Mouse (Mus musculus): ENCODE results near the gene Efhb. TPM values are rescaled to one million over a fixed set of nuclear protein-coding genes. Genes with fewer than 3 reads are reported as not detected.

Efhb gene
- total RNA-seq, 1 experiment from 2014 or later: not detected

- no peak for ATAC-seq (replicated peaks; ENCODE audit: insufficient number of reproducible peaks, low FRiP score, low TSS enrichment, poor library complexity, severe bottlenecking)
Observed at GRCm38 (mm10) chr17:53387581-53388473, 75.3 kb downstream of the Efhb start.

- no peak for ATAC-seq (replicated peaks; ENCODE audit: insufficient number of reproducible peaks, low FRiP score, low TSS enrichment, poor library complexity, severe bottlenecking)
Observed at GRCm38 (mm10) chr17:53386863-53387262, 76.3 kb downstream of the Efhb start.

GRCm38 (mm10) chr17:53364111-53364510, 99.0 kb downstream of the Efhb start:
- ATAC-seq (replicated peaks; ENCODE audit: insufficient number of reproducible peaks, low FRiP score, low TSS enrichment, poor library complexity, severe bottlenecking): no peak

Other genes starting within 250 kb of the Efhb start
- 120 to 166 TPM (median 155 TPM) in 3 replicates for gene Rab5a, start 15.9 kb upstream of the Efhb start, total RNA-seq (2017)
- 0.29 TPM in 1 of 3 replicates, not detected in the others for gene Pp2d1, start 76.1 kb upstream of the Efhb start, total RNA-seq (2017)
- 58.3 to 89.5 TPM (median 71.8 TPM) in 3 replicates for gene Kat2b, start 103.5 kb upstream of the Efhb start, total RNA-seq (2017)
- gene Sgo1, start 226.0 kb upstream of the Efhb start, total RNA-seq (2017): 0.11 to 1.8 TPM (median 0.29 TPM) in 3 replicates